Mouse (Mus musculus) heart, postnatal 10 days (tissue): Measurements from ENCODE around the gene Rab22a. TPM values are rescaled to one million over a fixed set of nuclear protein-coding genes. Genes with fewer than 3 reads are reported as not detected.
"Not testable (repeated sequence)": the region's sequence is repeated elsewhere in the genome, so short reads cannot be mapped to it uniquely, and the experiment has no call there.

Experiments
- DNase-seq, 2 experiments: peaks; one replicate each; pipeline ENCODE4 v3.0.0; 2021
- intact Hi-C: fragments of 180-260 bp; cut with DNase I; formaldehyde crosslinking; loops from one replicate; pipeline ENCODE4 v1.15.1; 2025
- total RNA-seq, 2 experiments: library from RNA; stranded (reverse); gene quantifications; 2 replicates each; pipeline ENCODE4 v1.2.3; 2021

Rab22a gene
- total RNA-seq, 2 experiments from 2014 or later = 30.2 to 30.4 TPM

GRCm38 (mm10) chr2:173714620-173715218 lies 55.2 kb downstream of the Rab22a start:
- no peak for DNase-seq
- intact Hi-C loops = no loop called here

DNA sequence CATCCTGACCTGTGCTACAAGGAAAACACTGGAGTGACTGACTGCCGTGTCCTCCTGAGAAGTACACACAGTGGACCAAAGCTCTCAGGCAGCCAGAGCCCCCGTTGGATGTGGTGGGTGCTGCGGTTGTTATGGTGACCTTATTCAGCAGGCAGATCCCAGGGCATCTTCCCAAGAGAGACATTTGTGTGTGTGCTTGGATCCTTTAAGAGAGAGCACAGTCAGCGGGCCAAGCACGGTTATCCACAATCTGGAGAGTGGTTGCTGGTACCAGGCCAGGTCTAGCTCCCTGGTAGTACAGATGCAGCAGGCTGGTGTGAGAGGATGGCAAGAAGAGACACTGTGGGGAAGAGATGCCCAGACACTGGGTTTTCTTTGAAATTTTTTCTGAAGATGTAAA lies 57.4 kb downstream of the Rab22a start:
- intact Hi-C loops = no loop called here

DNA sequence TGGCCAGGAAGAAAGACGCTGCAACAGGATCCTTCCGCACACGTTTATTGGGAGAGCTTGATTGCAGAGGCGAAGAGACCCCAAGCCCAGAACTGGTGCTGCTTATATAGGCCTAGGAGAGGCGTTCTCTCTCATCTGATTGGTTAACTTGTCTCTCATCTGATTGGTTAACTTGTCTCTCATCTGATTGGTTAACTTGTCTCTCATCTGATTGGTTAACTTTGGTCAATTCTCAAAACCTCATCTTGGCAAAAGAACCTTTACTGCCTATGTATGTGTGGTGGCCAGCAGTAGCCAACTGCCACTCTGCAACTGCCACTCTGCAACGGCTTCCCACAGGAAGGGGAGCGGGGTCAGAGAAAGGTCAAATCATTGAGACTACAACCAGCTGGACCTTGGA lies 59.6 kb downstream of the Rab22a start, which contains the start of gene 1700010B08Rik:
1700010B08Rik (plus strand) TSS at position 301 of the 400 bp plus-strand sequence.
- DNase-seq, intact Hi-C loops: not testable (repeated sequence)

More for the DNA sequence above, 57.4 kb downstream of the Rab22a start:
- no peak for DNase-seq

GRCm38 (mm10) chr2:173722251-173722857 lies 62.8 kb downstream of the Rab22a start:
- intact Hi-C loops = no loop called here
- DNase-seq = no peak

DNA sequence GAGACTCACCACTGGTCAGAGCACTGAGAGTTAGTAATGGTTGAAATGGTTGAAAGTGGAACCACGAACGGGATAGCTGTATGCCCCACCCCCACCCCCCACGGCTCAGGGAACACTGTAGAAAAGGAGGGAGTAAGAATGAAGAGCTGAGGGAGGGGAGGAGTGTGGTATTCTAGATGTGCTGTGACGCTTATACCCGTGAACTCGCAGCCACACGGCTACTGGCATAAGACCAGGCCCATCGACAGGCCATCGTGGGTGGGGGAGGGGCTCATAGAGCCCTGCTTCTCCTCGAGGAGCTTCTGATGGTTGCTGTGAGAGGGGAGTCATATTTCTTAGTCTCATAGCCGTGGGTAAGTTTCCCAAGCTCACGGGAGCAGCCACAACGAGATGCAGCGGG lies 64.8 kb downstream of the Rab22a start:
- intact Hi-C loops = no loop called here

DNA sequence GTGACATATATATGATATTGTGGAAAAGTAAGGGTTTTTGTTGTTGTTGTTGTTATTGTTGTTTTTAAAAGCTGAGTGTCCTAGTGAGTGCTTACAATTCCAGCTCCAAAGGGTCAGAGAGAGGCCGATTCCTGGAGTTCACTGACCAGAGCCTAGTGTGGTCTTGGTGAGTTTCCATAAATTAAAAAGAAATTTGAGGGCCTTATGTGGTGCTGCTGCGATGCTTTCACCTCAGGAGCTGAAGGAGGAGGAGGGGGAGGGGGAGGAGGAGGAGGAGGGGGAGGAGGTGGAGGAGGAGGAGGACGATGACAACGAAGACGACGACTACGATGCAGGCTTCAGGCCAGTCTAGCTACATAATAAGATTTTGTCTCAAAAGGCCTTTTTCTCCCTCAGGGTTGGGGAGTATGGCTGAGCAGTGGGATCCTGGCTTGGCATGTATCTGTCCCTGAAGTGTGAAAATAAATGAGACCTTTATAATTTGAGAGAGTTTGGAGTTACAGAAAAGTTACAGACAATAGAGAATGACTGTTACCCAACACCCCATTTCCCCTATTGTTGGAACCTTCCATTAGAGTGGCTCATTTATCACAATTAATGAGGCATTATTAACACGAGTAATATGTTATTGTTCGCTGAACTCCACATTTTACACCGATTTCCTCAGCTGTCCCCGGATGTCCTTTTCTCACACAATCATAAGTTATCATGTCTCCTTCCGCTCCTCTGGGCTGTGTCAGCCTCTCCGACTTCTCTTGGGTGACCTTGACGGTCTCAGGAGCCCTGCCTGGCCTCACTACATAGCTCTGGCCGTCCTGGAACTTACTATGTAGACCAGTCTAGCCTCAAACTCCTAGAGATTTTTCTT lies 65.6 kb downstream of the Rab22a start:
- intact Hi-C loops = no loop called here
- no peak for DNase-seq

More for the DNA sequence above, 64.8 kb downstream of the Rab22a start:
- no peak for DNase-seq

- DNase-seq = no peak
- intact Hi-C loops = no loop called here
Measured at GRCm38 (mm10) chr2:173725819-173726218, 66.3 kb downstream of the Rab22a start.

GRCm38 (mm10) chr2:173730444-173730966 lies 70.9 kb downstream of the Rab22a start:
- intact Hi-C loops = no loop called here
- peak; percentile 32 to 35 for DNase-seq

DNA sequence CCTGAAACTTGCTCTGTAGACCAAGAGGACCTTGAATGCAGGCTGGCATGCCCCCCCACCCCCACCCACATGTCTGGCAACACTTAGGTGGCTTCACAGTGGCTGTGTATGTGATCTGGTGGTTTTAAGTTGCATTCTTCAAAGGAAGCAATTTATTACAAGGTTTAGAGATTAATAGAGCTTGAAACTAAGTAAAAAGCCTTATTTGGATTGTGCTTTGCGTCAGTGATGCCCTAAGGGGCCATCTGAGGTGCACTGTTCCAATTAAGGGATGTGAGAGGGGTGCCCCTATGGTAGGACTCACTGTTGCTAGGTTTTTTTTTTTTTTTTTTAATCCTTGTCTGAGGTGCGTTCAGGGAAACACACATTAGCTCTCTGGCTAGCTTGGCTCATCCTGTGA lies 74.9 kb downstream of the Rab22a start:
- DNase-seq = no peak
- intact Hi-C loops = no loop called here

GRCm38 (mm10) chr2:173737222-173737989 lies 77.8 kb downstream of the Rab22a start, which contains the start of gene Vapb:
Gene Vapb, plus strand, starts transcription at chr2:173737511.
- intact Hi-C loops = loop anchor here (5.0 kb wide), 1 partner anchor 75 kb away; no protein-coding TSS in a partner anchor

DNA sequence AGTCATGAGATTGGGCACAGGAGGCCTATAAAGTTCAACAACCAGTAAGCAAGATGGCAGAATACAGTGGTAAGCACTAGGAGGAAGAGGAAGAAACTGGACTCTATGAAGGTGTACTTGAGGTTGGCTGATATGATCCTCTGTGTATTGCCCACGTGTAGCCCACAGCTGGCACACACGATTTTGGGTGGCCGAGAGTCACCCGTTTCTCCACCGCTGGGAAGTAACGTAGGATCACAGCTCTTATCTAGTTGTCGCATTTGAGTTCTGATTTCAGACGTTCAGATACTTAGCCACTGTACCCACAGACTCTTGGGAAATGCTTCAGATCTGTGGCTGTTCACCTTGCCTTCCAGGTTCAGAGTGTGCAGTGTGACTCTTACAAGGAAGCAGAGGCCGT lies 78.7 kb downstream of the Rab22a start:
- intact Hi-C loops = loop anchor here (5.0 kb wide), 1 partner anchor 76 kb away; no protein-coding TSS in a partner anchor

More at GRCm38 (mm10) chr2:173737222-173737989, 77.8 kb downstream of the Rab22a start, which contains the start of gene Vapb:
- DNase-seq = peak; percentile 100

GRCm38 (mm10) chr2:173739107-173739506 lies 79.5 kb downstream of the Rab22a start:
- no peak for DNase-seq
- intact Hi-C loops = loop anchor here (5.0 kb wide), 1 partner anchor 77 kb away; no protein-coding TSS in a partner anchor

More for the DNA sequence above, 78.7 kb downstream of the Rab22a start:
- DNase-seq = peak in 1 of 2 experiments; percentile 15

- no peak for DNase-seq
- intact Hi-C loops = no loop called here
Measured at GRCm38 (mm10) chr2:173742090-173742489, 82.5 kb downstream of the Rab22a start.

DNA sequence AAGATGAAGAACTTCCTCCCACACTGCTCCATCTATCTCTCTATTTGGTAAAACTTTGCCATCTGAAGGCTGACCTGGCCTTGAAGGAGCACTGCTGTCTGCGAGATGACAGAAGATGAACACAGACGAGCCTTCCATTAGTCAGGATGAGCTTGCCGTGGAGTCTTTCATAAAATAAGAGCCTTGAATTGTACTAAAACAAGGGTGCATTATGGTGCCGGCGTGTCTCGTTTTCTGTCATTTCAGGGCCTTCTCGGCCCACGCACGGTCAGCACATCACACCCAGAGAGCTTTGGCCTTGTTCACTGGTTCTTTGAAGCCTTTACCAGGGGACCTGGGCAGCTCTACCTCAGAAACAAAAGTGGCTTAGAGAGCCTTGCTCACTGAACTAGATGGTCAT lies 83.2 kb downstream of the Rab22a start:
- DNase-seq = no peak
- intact Hi-C loops = no loop called here

- intact Hi-C loops = no loop called here
- no peak for DNase-seq
Measured at GRCm38 (mm10) chr2:173744070-173744815, 84.7 kb downstream of the Rab22a start.

GRCm38 (mm10) chr2:173748961-173749659 lies 89.5 kb downstream of the Rab22a start:
- DNase-seq = no peak
- intact Hi-C loops = no loop called here

- intact Hi-C loops = no loop called here
Measured at GRCm38 (mm10) chr2:173755433-173756144, 96.0 kb downstream of the Rab22a start.

More at GRCm38 (mm10) chr2:173755433-173756144, 96.0 kb downstream of the Rab22a start:
- DNase-seq = no peak
